Mouse (Mus musculus): ENCODE measurements around the gene Tmbim7. TPM values are rescaled to one million over a fixed set of nuclear protein-coding genes. Genes with fewer than 3 reads are reported as not detected.
"Not testable (repeated sequence)": the region's sequence is repeated elsewhere in the genome, so short reads cannot be mapped to it uniquely, and the experiment has no call there.

Tmbim7 gene
- polyA plus RNA-seq, 1 experiment from 2014 or later: not detected

GRCm38 (mm10) chr5:3651621-3652020, 640 bp downstream of the Tmbim7 start:
- Histone ChIP-seq H3K4me1 (ENCODE audit: control insufficient read depth, insufficient read depth, low read length) (peaks cover 2% of the 10 kb centered on the region), H3K27me3 (replicated peaks; ENCODE audit: control insufficient read depth, insufficient read depth, low read length) (no peaks in the 10 kb centered on the region), H3K4me2 (ENCODE audit: low read length) (no peak overlapping the region), H3K4me3 (ENCODE audit: low read depth, low read length) (no peak overlapping the region), H3K9me3 (replicated peaks; ENCODE audit: control insufficient read depth, low read length) (no peaks in the 10 kb centered on the region), H3K36me3 (ENCODE audit: control insufficient read depth, insufficient read depth, low read length) (no peaks in the 10 kb centered on the region), H3K9ac (ENCODE audit: low read length) (no peak overlapping the region), H3K27ac (ENCODE audit: low read depth, low read length) (no peak overlapping the region)
- ATAC-seq (no peak), DNase-seq (ENCODE audit: low spot score) (no peak)
- WGBS: 85% methylated on average over 5 of the region's 5 CpGs

- H3K9me3 ChIP-seq (replicated peaks; ENCODE audit: control insufficient read depth, low read length); H3K4me1 ChIP-seq (ENCODE audit: control insufficient read depth, insufficient read depth, low read length); DNase-seq (ENCODE audit: low spot score); H3K27ac ChIP-seq (ENCODE audit: low read depth, low read length); H3K4me3 ChIP-seq (ENCODE audit: low read depth, low read length); ATAC-seq; H3K27me3 ChIP-seq (replicated peaks; ENCODE audit: control insufficient read depth, insufficient read depth, low read length); H3K4me2 ChIP-seq (ENCODE audit: low read length); H3K36me3 ChIP-seq (ENCODE audit: control insufficient read depth, insufficient read depth, low read length); H3K9ac ChIP-seq (ENCODE audit: low read length): not testable (repeated sequence)
- WGBS: 93% methylated on average over 15 of the region's 25 CpGs
Observed at GRCm38 (mm10) chr5:3652903-3653575, 2.1 kb downstream of the Tmbim7 start.

GRCm38 (mm10) chr5:3653801-3654200, 2.8 kb downstream of the Tmbim7 start:
- no peak overlapping the region for H3K4me3 ChIP-seq (ENCODE audit: low read depth, low read length)
- no peaks in the 10 kb centered on the region for H3K36me3 ChIP-seq (ENCODE audit: control insufficient read depth, insufficient read depth, low read length)
- no peaks in the 10 kb centered on the region for H3K9me3 ChIP-seq (replicated peaks; ENCODE audit: control insufficient read depth, low read length)
- no peak for DNase-seq (ENCODE audit: low spot score)
- H3K27ac ChIP-seq (ENCODE audit: low read depth, low read length): no peak overlapping the region
- H3K9ac ChIP-seq (ENCODE audit: low read length): no peak overlapping the region
- ATAC-seq: no peak
- H3K27me3 ChIP-seq (replicated peaks; ENCODE audit: control insufficient read depth, insufficient read depth, low read length): no peaks in the 10 kb centered on the region
- no peaks in the 10 kb centered on the region for H3K4me1 ChIP-seq (ENCODE audit: control insufficient read depth, insufficient read depth, low read length)
- no peak overlapping the region for H3K4me2 ChIP-seq (ENCODE audit: low read length)
- WGBS: 93% methylated on average over 4 of the region's 4 CpGs

GRCm38 (mm10) chr5:3657085-3657484, 6.1 kb downstream of the Tmbim7 start, which contains the start of gene Gatad1:
TSS of gene Gatad1 (minus strand) at chr5:3657185.
- Histone ChIP-seq H3K36me3 (ENCODE audit: control insufficient read depth, insufficient read depth, low read length) (no peaks in the 10 kb centered on the region), H3K4me3 (ENCODE audit: low read depth, low read length) (no peak within 1 kb of the TSS), H3K4me1 (ENCODE audit: control insufficient read depth, insufficient read depth, low read length) (no peaks in the 10 kb centered on the region), H3K27me3 (replicated peaks; ENCODE audit: control insufficient read depth, insufficient read depth, low read length) (no peaks in the 10 kb centered on the region), H3K9me3 (replicated peaks; ENCODE audit: control insufficient read depth, low read length) (no peaks in the 10 kb centered on the region), H3K9ac (ENCODE audit: low read length) (no peak within 1 kb of the TSS), H3K27ac (ENCODE audit: low read depth, low read length) (no peak within 1 kb of the TSS), H3K4me2 (ENCODE audit: low read length) (no peak within 1 kb of the TSS)
- ATAC-seq (no peak), DNase-seq (ENCODE audit: low spot score) (no peak)
- WGBS: 74% methylated on average over 5 of the region's 5 CpGs

- no peaks in the 10 kb centered on the region for H3K27me3 ChIP-seq (replicated peaks; ENCODE audit: control insufficient read depth, insufficient read depth, low read length)
- WGBS: 92% methylated on average over 2 of the region's 2 CpGs
- H3K4me2 ChIP-seq (ENCODE audit: low read length): no peak overlapping the region
- ATAC-seq (no peak), DNase-seq (ENCODE audit: low spot score) (no peak)
- H3K9ac ChIP-seq (ENCODE audit: low read length): no peak overlapping the region
- no peaks in the 10 kb centered on the region for H3K9me3 ChIP-seq (replicated peaks; ENCODE audit: control insufficient read depth, low read length)
- no peaks in the 10 kb centered on the region for H3K36me3 ChIP-seq (ENCODE audit: control insufficient read depth, insufficient read depth, low read length)
- no peak overlapping the region for H3K4me3 ChIP-seq (ENCODE audit: low read depth, low read length)
- no peaks in the 10 kb centered on the region for H3K4me1 ChIP-seq (ENCODE audit: control insufficient read depth, insufficient read depth, low read length)
- H3K27ac ChIP-seq (ENCODE audit: low read depth, low read length): no peak overlapping the region
Observed at GRCm38 (mm10) chr5:3665225-3665624, 14.2 kb downstream of the Tmbim7 start.

GRCm38 (mm10) chr5:3666585-3666984, 15.6 kb downstream of the Tmbim7 start:
- H3K27me3 ChIP-seq (replicated peaks; ENCODE audit: control insufficient read depth, insufficient read depth, low read length): no peaks in the 10 kb centered on the region
- H3K36me3 ChIP-seq (ENCODE audit: control insufficient read depth, insufficient read depth, low read length): no peaks in the 10 kb centered on the region
- ATAC-seq: no peak
- 91% methylated on average over 12 of the region's 12 CpGs for WGBS
- H3K27ac ChIP-seq (ENCODE audit: low read depth, low read length): no peak overlapping the region
- no peaks in the 10 kb centered on the region for H3K4me1 ChIP-seq (ENCODE audit: control insufficient read depth, insufficient read depth, low read length)
- no peak overlapping the region for H3K9ac ChIP-seq (ENCODE audit: low read length)
- no peak overlapping the region for H3K4me2 ChIP-seq (ENCODE audit: low read length)
- H3K4me3 ChIP-seq (ENCODE audit: low read depth, low read length): no peak overlapping the region
- DNase-seq (ENCODE audit: low spot score): no peak
- H3K9me3 ChIP-seq (replicated peaks; ENCODE audit: control insufficient read depth, low read length): no peaks in the 10 kb centered on the region

GRCm38 (mm10) chr5:3669938-3670554, 19.1 kb downstream of the Tmbim7 start:
- Histone ChIP-seq H3K4me1 (ENCODE audit: control insufficient read depth, insufficient read depth, low read length) (no peaks in the 10 kb centered on the region), H3K27me3 (replicated peaks; ENCODE audit: control insufficient read depth, insufficient read depth, low read length) (no peaks in the 10 kb centered on the region), H3K36me3 (ENCODE audit: control insufficient read depth, insufficient read depth, low read length) (no peaks in the 10 kb centered on the region), H3K4me2 (ENCODE audit: low read length) (no peak overlapping the region), H3K9ac (ENCODE audit: low read length) (no peak overlapping the region), H3K4me3 (ENCODE audit: low read depth, low read length) (no peak overlapping the region), H3K9me3 (replicated peaks; ENCODE audit: control insufficient read depth, low read length) (no peaks in the 10 kb centered on the region), H3K27ac (ENCODE audit: low read depth, low read length) (no peak overlapping the region)
- no peak for ATAC-seq
- no peak for DNase-seq (ENCODE audit: low spot score)
- WGBS: 97% methylated on average over 6 of the region's 6 CpGs

- H3K27me3 ChIP-seq (replicated peaks; ENCODE audit: control insufficient read depth, insufficient read depth, low read length): no peaks in the 10 kb centered on the region
- no peak overlapping the region for H3K27ac ChIP-seq (ENCODE audit: low read depth, low read length)
- H3K9ac ChIP-seq (ENCODE audit: low read length): no peak overlapping the region
- no peak overlapping the region for H3K4me2 ChIP-seq (ENCODE audit: low read length)
- H3K4me1 ChIP-seq (ENCODE audit: control insufficient read depth, insufficient read depth, low read length): no peaks in the 10 kb centered on the region
- H3K36me3 ChIP-seq (ENCODE audit: control insufficient read depth, insufficient read depth, low read length): peaks cover 32% of the 10 kb centered on the region
- 93% methylated on average over 8 of the region's 8 CpGs for WGBS
- ATAC-seq: no peak
- H3K9me3 ChIP-seq (replicated peaks; ENCODE audit: control insufficient read depth, low read length): no peaks in the 10 kb centered on the region
- H3K4me3 ChIP-seq (ENCODE audit: low read depth, low read length): no peak overlapping the region
- DNase-seq (ENCODE audit: low spot score): no peak
Observed at GRCm38 (mm10) chr5:3688298-3688697, 37.3 kb downstream of the Tmbim7 start.

- Histone ChIP-seq H3K36me3 (ENCODE audit: control insufficient read depth, insufficient read depth, low read length) (peaks cover 49% of the 10 kb centered on the region), H3K4me2 (ENCODE audit: low read length) (no peak overlapping the region), H3K27me3 (replicated peaks; ENCODE audit: control insufficient read depth, insufficient read depth, low read length) (no peaks in the 10 kb centered on the region), H3K27ac (ENCODE audit: low read depth, low read length) (no peak overlapping the region), H3K9me3 (replicated peaks; ENCODE audit: control insufficient read depth, low read length) (no peaks in the 10 kb centered on the region), H3K4me1 (ENCODE audit: control insufficient read depth, insufficient read depth, low read length) (no peaks in the 10 kb centered on the region), H3K9ac (ENCODE audit: low read length) (no peak overlapping the region), H3K4me3 (ENCODE audit: low read depth, low read length) (no peak overlapping the region)
- no peak for ATAC-seq
- DNase-seq (ENCODE audit: low spot score): no peak
- WGBS: 95% methylated on average over 3 of the region's 3 CpGs
Observed at GRCm38 (mm10) chr5:3691283-3691682, 40.3 kb downstream of the Tmbim7 start.

Data from forebrain, embryonic 14.5 days (tissue).